Mouse (Mus musculus) layer of hippocampus, adult 2 months (tissue): ENCODE measurements at regions not wholly inside any gene's neighbourhood (a gene's known extent, or its start where the extent isn't known, plus 50 kb on each side); places are given as distances from the start of the nearest gene placed in this dataset.

Experiments used
- DNase-seq, 2 experiments: peaks; one replicate each; pipeline ENCODE4 v3.0.0; 2022; ENCODE audit warnings: low spot score in 2 of 2
- H3K27ac ChIP-seq: fragments of 200-600 bp; 2 replicates; pipeline ENCODE4 v1.8.1; 2022
- H3K4me3 ChIP-seq: fragments of 200-600 bp; 2 replicates; pipeline ENCODE4 v1.8.1; 2022; ENCODE audit warnings: mild to moderate bottlenecking
- CTCF ChIP-seq: fragments of 200-600 bp; conservative IDR thresholded peaks from 2 replicates; pipeline ENCODE4 v1.8.1; 2022; ENCODE audit warnings: antibody characterized with exemption, mild to moderate bottlenecking, moderate library complexity

DNA sequence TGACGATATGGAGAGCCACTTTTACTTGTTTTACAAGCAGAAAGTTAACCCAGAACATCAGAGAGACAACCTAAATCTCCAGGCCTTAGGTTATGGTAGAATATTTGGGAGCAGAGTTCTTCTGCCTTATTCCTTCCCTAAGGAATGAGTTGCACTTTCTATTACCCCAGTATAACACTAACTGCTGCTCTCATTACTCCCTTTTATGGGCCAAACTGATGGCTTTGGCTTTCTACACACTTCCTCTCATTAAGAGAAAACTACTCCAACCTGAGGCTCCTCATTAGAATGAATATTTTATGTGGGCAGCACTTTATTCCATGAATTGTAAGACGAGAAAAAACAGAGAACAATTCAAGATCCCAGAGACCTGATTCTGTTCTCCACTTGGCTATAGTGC, 289.0 kb upstream of the Tnc start:
- H3K4me3 ChIP-seq = no peak overlapping the region
- DNase-seq = no peak
- H3K27ac ChIP-seq = no peak overlapping the region
- no peak for TF ChIP-seq CTCF

DNA sequence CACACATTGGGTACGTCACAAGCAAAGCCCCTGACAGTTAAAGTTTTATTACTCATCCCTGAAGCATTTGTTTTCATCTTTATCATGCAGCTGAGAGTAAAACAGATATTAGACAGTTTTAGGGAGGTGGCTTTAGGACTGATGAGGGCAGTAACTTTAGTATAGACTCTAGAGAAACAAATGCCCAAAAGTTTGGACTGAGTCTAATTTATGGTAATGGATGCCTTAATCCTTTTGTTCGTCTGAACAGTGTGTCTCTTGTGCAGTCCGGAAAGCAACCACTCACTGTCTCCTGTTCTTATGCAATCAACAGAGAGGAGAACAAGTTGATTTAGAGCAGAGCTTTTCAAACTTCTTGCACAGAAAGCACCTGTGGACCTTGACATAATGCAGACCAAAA, 283.4 kb upstream of the Tnc start:
- no peak for TF ChIP-seq CTCF
- DNase-seq = no peak
- Histone ChIP-seq H3K27ac (no peak overlapping the region), H3K4me3 (no peak overlapping the region)

DNA sequence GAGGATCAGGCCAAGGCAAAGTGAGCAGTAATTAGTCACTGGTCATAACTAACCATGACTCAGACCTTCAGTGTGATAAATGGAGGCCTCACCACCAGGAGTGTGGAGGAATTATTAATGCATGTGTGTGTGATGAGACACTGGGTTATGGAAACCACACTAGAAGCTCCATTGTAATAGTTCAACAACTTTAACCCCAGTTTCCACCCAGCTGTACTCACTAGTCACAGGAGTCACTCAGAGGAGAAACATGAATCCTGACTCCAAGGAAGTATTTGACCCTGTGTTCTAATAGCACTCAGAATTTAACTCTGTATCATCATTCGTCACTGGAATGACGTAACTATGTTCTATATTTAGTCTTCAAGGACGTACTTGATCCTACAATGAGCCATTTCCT, 277.6 kb upstream of the Tnc start:
- no peak for TF ChIP-seq CTCF
- Histone ChIP-seq H3K27ac (no peak overlapping the region), H3K4me3 (no peak overlapping the region)
- no peak for DNase-seq

DNA sequence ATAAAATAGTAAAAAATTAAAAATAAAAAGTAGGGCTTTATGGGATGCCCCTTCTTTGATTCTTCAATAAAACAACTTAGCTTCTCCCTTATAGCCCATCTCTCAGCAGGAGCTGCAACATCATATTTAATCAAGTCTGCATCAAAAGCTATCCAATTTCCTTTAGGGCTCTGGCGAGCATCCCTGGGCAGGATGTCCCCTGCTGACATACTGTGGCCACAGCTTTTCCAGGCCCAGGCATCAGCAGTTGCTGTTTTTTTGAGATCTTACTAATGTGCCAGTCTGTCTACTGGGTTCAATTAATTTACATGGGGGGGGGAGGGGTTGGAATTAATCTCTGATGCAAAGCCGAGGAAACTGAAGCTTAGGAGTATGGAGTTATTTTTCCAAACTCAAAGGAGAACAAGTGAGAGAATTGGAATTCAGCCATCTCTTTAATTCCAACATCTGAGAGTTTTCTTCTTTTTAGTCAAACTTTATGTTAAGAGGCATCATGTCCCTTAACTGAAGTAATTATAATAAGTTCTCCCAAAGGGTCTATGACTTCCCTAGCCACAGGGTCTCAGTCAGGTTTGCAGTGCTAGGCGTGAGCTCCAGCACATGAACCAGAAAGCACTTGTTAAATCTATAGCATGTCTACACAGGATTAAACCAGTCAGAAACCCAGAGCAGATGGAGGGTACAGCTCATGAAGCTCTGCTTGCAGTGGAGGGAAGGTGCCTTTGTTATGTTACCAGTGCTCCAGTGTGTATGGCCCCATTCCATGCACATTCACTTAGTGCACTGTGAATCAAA, 269.9 kb upstream of the Tnc start:
- no peak for DNase-seq
- no peak overlapping the region for H3K27ac ChIP-seq
- no peak overlapping the region for H3K4me3 ChIP-seq
- no peak for TF ChIP-seq CTCF

DNA sequence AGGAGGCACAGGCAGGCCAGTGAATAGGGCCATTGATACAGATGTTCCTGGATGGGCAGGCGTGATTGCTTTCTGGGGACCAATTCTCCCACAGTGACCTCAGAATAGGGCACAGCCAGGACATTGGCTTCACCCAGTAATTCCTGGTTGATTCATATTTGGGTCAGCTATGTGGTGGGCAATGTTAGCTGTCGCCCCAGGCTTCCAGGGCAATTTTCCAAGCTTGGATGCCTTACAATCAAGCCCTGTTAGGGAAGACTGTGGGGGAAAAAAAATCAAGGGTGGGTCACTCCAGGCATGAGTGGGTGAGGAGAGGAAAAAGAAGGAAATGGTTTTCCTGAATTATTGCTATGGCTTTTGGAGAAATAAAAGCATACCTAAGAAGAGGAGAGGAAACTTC, 250.1 kb upstream of the Tnc start:
- TF ChIP-seq CTCF = no peak
- DNase-seq = no peak

DNA sequence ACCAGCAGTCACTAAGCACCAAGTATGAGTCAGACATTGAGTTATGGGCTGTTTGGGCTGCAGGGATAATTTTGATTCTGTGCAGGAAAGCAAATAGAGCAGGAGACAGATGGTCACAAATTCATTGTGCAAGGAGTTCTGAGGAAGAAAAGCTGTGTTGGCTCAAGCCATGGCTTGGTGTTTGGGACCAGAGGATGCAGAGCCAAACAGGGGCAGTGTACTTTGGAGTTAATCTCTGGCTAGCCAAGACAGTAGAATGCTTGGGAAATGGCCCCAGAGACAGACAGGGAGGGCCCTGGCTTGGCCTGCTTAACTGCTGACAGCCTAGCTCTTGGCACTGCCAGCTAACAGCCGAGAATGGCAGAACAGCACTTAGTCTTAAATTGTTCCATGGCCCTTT, 235.7 kb upstream of the Tnc start:
- peak; percentile 32 to 53 for DNase-seq
- Histone ChIP-seq H3K27ac (peak overlapping the region; percentile 54), H3K4me3 (no peak overlapping the region)
- no peak for TF ChIP-seq CTCF

More for the DNA sequence above, 250.1 kb upstream of the Tnc start:
- Histone ChIP-seq H3K4me3 (no peak overlapping the region), H3K27ac (no peak overlapping the region)

DNA sequence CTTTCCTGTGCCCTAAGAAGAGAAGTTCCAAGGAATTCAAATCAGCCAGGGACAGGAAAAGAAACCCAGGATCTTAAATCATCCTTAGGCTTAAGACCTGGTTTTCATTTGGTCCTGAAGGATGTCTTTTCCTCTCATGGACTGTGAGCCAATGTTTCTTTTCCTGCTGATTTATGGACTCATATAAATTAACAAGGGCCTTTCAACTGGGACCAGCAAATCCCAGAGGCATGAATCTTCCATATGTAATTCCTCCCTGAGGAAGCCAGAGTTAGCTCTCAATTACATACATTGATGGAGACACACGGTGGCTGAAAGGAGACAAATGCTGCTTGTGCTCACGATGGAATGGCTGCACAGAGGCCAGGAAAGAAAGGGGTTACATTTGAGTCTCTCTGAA, 230.2 kb upstream of the Tnc start:
- no peak for TF ChIP-seq CTCF
- no peak overlapping the region for H3K4me3 ChIP-seq
- DNase-seq = no peak
- no peak overlapping the region for H3K27ac ChIP-seq

DNA sequence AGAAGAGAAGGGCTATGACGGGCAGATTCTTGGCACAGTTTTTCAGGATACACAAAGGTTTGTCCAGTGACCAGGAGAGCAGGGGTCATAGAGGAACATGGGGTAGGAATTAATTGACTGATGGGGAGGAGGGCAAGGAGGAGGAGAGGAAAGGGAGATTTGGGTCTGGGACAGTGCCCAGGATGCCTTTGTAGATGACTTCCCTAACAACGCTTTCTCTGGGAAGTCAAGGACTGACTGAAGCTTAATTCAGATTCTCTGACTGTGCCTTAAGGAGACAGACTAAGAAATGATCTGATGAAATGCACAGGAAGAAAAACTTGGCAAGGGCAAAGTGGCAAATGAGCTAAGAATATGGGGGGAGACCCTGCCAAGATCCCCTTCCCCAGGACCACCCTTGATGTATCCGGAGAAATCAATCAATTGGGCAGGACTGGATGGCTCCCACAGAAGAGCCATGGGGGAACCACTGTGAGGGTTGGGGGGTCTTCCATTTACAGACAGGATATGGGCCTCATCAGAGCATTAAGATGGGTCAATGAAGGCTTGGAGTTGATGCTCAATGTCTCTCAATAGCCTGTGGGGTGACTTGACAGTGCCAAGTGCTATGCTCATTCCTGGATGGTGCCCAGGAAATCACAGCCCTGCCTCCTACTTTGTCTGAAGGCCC, 227.6 kb upstream of the Tnc start:
- no peak for DNase-seq
- TF ChIP-seq CTCF = no peak
- no peak overlapping the region for H3K4me3 ChIP-seq

DNA sequence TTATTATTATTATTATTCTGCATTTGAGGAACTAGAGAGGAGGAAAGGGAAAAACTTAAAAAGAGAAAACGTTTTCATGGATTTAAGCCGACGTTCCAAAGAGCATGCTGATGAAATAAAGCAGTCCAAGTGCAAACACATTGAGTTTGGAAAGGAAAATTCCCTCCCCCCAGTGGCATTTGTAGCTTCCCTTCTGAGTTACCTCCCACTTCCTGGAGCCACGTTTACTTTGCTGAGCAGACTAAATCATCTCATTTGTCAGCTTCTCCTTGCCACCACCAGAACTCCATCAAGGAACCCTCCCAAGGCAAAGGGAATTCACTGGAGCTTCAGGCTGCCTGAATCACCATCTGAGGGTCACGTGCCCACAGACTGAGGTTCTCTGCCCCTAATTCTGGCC, 223.0 kb upstream of the Tnc start:
- no peak for DNase-seq
- TF ChIP-seq CTCF = no peak
- H3K27ac ChIP-seq = no peak overlapping the region
- no peak overlapping the region for H3K4me3 ChIP-seq

More for the DNA sequence above, 227.6 kb upstream of the Tnc start:
- no peak overlapping the region for H3K27ac ChIP-seq

DNA sequence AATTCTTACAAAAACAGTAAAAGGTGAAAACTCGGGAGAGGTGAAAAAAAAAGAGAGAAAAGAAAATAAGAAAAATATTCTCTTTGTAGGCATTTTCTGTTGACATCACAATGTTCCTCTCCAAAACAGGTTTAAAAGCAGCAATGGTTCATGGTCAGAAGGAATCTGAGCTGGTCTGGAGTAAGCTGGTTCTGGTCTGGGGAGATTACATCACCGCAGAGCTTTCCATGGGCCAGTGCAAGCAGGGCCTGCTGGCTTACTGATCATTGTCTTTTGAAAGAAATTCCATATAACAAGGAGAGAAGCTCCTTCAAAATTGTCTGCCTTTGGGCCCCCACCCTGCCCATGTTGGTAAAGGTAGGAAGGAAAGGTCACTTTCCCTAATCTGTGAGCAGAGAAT, 222.3 kb upstream of the Tnc start:
- H3K27ac ChIP-seq = no peak overlapping the region
- no peak for DNase-seq
- no peak overlapping the region for H3K4me3 ChIP-seq
- TF ChIP-seq CTCF = no peak

DNA sequence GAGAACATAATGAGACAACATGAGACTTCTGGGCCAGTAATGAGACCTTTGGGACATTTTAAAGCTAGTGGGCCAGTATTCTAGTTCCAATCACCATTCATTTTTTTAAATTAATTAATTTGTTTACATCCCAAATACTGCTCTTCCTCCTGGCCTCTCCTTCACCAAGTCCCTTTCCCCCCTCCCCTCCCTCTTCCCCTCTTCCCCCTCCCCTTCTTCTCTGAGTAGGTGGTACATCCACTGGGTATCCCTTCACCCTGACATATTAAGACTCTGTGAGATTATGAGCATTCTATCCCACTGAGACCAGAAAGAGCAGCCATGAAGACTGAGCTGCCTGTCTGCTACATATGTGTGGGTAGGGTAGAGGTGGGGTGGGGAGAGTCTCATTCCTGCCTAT, 213.7 kb upstream of the Tnc start:
- DNase-seq = no peak
- H3K4me3 ChIP-seq = no peak overlapping the region
- no peak overlapping the region for H3K27ac ChIP-seq
- TF ChIP-seq CTCF = no peak

DNA sequence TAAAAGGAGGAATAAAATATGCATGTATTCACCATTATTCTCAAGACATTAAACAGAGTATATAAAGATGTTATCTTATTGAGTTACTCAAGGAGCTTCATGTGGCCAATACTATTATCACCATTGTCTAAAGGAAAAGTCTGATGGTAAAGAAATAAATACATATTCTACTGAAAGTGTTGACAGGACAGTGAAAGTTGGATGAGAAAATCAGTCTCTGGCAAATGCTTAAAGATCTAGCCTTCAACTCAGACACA, 213.3 kb upstream of the Tnc start:
- TF ChIP-seq CTCF = no peak
- DNase-seq = no peak
- Histone ChIP-seq H3K27ac (no peak overlapping the region), H3K4me3 (no peak overlapping the region)

DNA sequence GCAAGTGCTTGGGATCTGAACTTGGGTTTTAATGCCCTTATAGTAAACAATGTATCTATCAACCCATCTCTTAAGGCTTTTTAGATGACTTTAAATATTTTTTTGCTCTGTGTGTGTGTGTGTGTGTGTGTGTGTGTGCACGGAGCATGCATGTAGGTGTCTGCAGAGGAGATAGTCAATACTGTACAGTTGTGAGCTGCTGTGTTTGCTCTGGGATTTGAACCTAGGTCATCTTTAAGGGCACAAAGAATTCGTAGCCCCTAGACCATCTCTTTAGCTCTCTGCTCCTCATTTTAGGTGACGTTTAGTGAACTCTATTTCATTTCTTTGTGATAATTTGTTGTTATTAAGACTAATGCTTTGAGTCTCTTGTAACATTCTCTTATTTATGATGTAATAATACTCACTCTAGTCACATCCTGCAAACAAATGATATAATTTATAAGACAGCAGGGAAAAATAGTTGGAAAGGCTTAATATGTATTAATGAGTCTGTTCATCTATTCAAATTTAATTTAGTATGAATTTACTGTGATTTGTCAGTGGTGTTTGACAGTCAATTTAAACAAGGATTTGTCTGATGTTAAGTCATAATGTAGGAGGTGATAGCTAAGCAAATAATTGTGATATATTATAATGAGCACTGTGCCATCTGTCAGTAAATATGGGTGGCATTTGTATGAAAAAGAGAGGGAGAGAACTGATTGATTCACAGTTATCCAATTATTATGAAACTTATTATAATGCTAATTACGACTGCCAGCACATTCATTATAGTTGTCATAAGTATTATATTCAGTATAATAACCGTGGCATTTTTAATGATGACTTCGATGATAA, 212.8 kb upstream of the Tnc start:
- DNase-seq = no peak
- Histone ChIP-seq H3K4me3 (no peak overlapping the region), H3K27ac (no peak overlapping the region)
- no peak for TF ChIP-seq CTCF

DNA sequence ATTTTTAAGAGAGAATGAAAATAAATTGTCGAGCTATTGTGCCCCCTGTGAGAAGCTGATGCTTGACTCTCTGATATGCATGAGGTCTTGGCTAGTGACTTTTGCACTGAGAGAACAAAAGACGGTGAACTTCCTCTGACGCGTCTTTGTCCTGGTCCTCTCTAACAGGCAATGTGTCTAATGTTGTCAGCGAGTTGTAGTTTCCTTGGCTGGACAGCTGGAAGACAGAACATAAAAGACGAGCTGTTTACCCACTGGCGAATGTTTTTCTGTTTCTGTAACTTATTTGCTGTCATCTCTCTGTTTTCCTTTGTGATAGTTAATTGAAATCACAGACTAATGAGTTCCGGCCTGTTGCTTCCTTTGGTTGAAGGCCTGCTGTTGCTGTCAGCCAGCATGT, 208.4 kb upstream of the Tnc start:
- no peak for DNase-seq
- Histone ChIP-seq H3K4me3 (no peak overlapping the region), H3K27ac (no peak overlapping the region)
- TF ChIP-seq CTCF = no peak
